Mouse (Mus musculus) fibroblast of lung, adult 2 months (primary cell): ENCODE results near the gene Tcf7l1.

Experiments
- DNase-seq: peaks from one replicate; pipeline ENCODE4 v3.0.0-alpha.2; 2011; ENCODE audit warnings: low read depth

Tcf7l1 gene

GRCm38 (mm10) chr6:72659717-72660390 is 129.2 kb downstream of the Tcf7l1 start:
- no peak for DNase-seq

- no peak for DNase-seq
Observed at GRCm38 (mm10) chr6:72658006-72658405, 131.0 kb downstream of the Tcf7l1 start.

GRCm38 (mm10) chr6:72656053-72656442 is 133.0 kb downstream of the Tcf7l1 start:
- no peak for DNase-seq

- DNase-seq = peak; percentile 54
Observed at GRCm38 (mm10) chr6:72655309-72656052, 133.6 kb downstream of the Tcf7l1 start.

- no peak for DNase-seq
Observed at GRCm38 (mm10) chr6:72654355-72654754, 134.7 kb downstream of the Tcf7l1 start.

GRCm38 (mm10) chr6:72653419-72653818 is 135.6 kb downstream of the Tcf7l1 start:
- DNase-seq = peak; percentile 81

GRCm38 (mm10) chr6:72650338-72650851 is 138.7 kb downstream of the Tcf7l1 start:
- DNase-seq = no peak

- DNase-seq = no peak
Observed at GRCm38 (mm10) chr6:72648002-72648595, 141.0 kb downstream of the Tcf7l1 start.

GRCm38 (mm10) chr6:72647383-72647820 is 141.7 kb downstream of the Tcf7l1 start:
- DNase-seq = no peak

GRCm38 (mm10) chr6:72645364-72645763 is 143.7 kb downstream of the Tcf7l1 start:
- no peak for DNase-seq

GRCm38 (mm10) chr6:72644576-72644975 is 144.5 kb downstream of the Tcf7l1 start:
- no peak for DNase-seq

- DNase-seq = no peak
Observed at GRCm38 (mm10) chr6:72641218-72641954, 147.7 kb downstream of the Tcf7l1 start.

GRCm38 (mm10) chr6:72636940-72637339 is 152.1 kb downstream of the Tcf7l1 start:
- no peak for DNase-seq

- DNase-seq = no peak
Observed at GRCm38 (mm10) chr6:72635760-72636431, 153.2 kb downstream of the Tcf7l1 start.

GRCm38 (mm10) chr6:72634311-72634710 is 154.7 kb downstream of the Tcf7l1 start:
- no peak for DNase-seq

- DNase-seq = no peak
Observed at GRCm38 (mm10) chr6:72631700-72632099, 157.4 kb downstream of the Tcf7l1 start.

GRCm38 (mm10) chr6:72630961-72631360 is 158.1 kb downstream of the Tcf7l1 start:
- no peak for DNase-seq

GRCm38 (mm10) chr6:72630370-72630769 is 158.7 kb downstream of the Tcf7l1 start:
- no peak for DNase-seq

GRCm38 (mm10) chr6:72627276-72627675 is 161.8 kb downstream of the Tcf7l1 start:
- DNase-seq = no peak

GRCm38 (mm10) chr6:72626391-72626790 is 162.7 kb downstream of the Tcf7l1 start:
- DNase-seq = no peak

- no peak for DNase-seq
Observed at GRCm38 (mm10) chr6:72623661-72624402, 165.2 kb downstream of the Tcf7l1 start.
